Comparison of ENCODE assay signal across 11 mouse cellular contexts in the genomic region with DNA sequence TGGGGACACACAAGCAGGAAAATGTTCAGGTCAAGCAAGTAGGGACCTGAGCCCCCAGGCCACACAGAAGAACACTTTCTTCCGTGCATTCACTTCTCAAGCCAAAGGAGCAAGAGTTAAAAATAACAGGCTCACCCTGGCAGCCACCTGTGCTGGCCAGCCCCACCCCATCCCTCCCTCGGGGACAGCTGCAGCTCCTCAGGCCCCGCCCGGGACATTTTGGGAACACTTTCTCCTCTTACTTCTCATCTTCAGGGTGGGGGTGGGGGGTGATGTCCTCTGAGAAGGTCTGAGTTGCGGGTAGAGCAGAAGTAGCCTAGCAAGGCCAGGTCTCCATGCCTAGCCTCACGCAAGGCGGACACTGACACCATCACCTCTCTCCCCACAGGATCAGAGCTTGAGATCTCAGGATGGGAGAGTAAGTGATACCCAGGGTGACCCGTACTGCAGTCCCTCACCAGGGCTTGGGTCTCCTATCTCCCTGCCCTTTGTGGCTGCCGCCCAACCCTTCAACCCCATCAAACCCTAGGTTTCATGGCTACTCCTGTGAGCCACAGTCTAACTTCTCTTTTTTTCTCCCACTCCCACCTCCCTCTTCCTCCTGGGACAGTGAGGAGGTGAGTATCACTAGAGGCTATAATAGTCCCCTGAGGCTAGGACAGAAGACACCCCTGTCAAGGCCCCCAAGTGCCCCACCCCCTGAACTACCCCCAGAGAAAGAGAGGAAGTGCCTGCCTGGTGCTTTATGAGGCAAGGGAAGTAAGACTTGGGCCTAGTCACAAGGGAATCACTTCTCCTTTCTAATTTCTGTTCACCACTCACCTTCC. TPM values are rescaled to one million over a fixed set of nuclear protein-coding genes. Genes with fewer than 3 reads are reported as not detected.
DNase-seq lines count a peak whose midpoint lies in the region; ATAC-seq and TF ChIP-seq lines count a peak whose summit lies in the region.
"Had no signal": no experiment of that assay in that cellular context is flagged by ENCODE, and none has a peak within 500 bp of the region (broad histone marks: within the 10 kb centered on the region; RNA-seq: fewer than 3 reads in every experiment).

No protein-coding gene starts in this region.

- intact Hi-C loops in heart, postnatal 10 days (cut with DNase I): no loop called here

- dilution Hi-C loops in CH12.LX (cut with MboI; ENCODE audit: extremely low pct_ligation_motif_present, extremely low pct_unique_long_range_greater_than_20kb, low sequenced_read_pairs): no loop called here

- in situ Hi-C loops in CH12.LX (cut with MboI; ENCODE audit: low pct_ligation_motif_present, low pct_unique_long_range_greater_than_20kb, low sequenced_read_pairs): loop anchor here (5.0 kb wide), 2 partner anchors 55 to 235 kb away; a partner anchor contains a TSS

- H3K79me2 ChIP-seq in CH12.LX (replicated peaks; ENCODE audit: control insufficient read depth, extremely low read depth, insufficient read depth, poor library complexity, severe bottlenecking): no peaks in the 10 kb centered on the region
- H3K79me2 ChIP-seq in macrophage (ENCODE audit: inconsistent target): no peaks in the 10 kb centered on the region

- H3K4me3 ChIP-seq in heart, embryonic 16.5 days (ENCODE audit: low read length): no peak overlapping the region
- H3K4me3 ChIP-seq in CH12.LX (replicated peaks in 1 of 3; ENCODE audit: low read depth in 2 of 3, low read length in 2 of 3, poor library complexity in 1 of 3) (peak overlapping the region; percentile 6 to 48 (median 28)), macrophage (ENCODE audit: inconsistent target) (no peak overlapping the region)
- H3K4me3 ChIP-seq in embryonic facial prominence, embryonic 15.5 days (replicated peaks): no peak overlapping the region
- H3K4me3 ChIP-seq in hindbrain, postnatal 0 days (ENCODE audit: low read length): no peak overlapping the region

- 64% methylated on average over 9 of the region's 9 CpGs for WGBS in heart, embryonic 16.5 days
- 58% methylated on average over 9 of the region's 9 CpGs for WGBS in embryonic facial prominence, embryonic 15.5 days
- 45% methylated on average over 9 of the region's 9 CpGs for WGBS in macrophage (ENCODE audit: missing documents)
- WGBS in hindbrain, postnatal 0 days: 81% methylated on average over 9 of the region's 9 CpGs

- peak overlapping the region; percentile 51 for H3K9ac ChIP-seq in heart, embryonic 16.5 days (ENCODE audit: low read length)
- no peak overlapping the region; the same call in 1 of the 2 replicates for H3K9ac ChIP-seq in CH12.LX (ENCODE audit: insufficient read depth, low read depth)
- H3K9ac ChIP-seq in embryonic facial prominence, embryonic 15.5 days: no peak overlapping the region
- no peak overlapping the region for H3K9ac ChIP-seq in hindbrain, postnatal 0 days (replicated peaks; ENCODE audit: low read length)

- TF ChIP-seq CTCF in CH12.LX (conservative IDR thresholded peaks at IDR 0.05 in 1 of 2, IDR thresholded peaks at IDR 0.05 in 1 of 2; ENCODE audit: low read depth in 2 of 2, low read length in 2 of 2): no peak
- TF ChIP-seq CTCF in hindbrain, postnatal 0 days (IDR thresholded peaks at IDR 0.05; ENCODE audit: low read depth): no peak

- no peak for DNase-seq in heart, postnatal 10 days
- peak; percentile 89 for DNase-seq in CH12.LX (ENCODE audit: extremely low read depth)
- no peak for DNase-seq in cerebellum, postnatal 25 days
- no peak for DNase-seq in hindbrain, postnatal 0 days (ENCODE audit: low spot score)
- no peak for DNase-seq in yolk sac, embryonic 10.5 days (ENCODE audit: low spot score)
- DNase-seq: kidney, adult 18-20 months; right cerebral cortex, postnatal 25 days had no signal

- ATAC-seq in heart, embryonic 16.5 days (replicated peaks; ENCODE audit: extremely low read depth, insufficient read depth, low FRiP score): no peak
- ATAC-seq in embryonic facial prominence, embryonic 15.5 days (ENCODE audit: insufficient number of reproducible peaks, low FRiP score, low TSS enrichment, low read depth): no peak
- no peak for ATAC-seq in hindbrain, postnatal 0 days

- TF ChIP-seq RAD21 in CH12.LX (IDR thresholded peaks at IDR 0.05; ENCODE audit: low read depth, low read length): no peak; the same call in 1 of the 2 replicates

- TF ChIP-seq POLR2A in CH12.LX (IDR thresholded peaks at IDR 0.05; ENCODE audit: low read depth, low read length): peak; percentile 15; the same call in 1 of the 2 replicates

- peak; percentile 84 for TF ChIP-seq EP300 in CH12.LX (IDR thresholded peaks at IDR 0.05; ENCODE audit: low read length)

- H3K4me1 ChIP-seq in heart, embryonic 16.5 days (ENCODE audit: control insufficient read depth, insufficient read depth, low read length): peaks cover 21% of the 10 kb centered on the region
- peaks cover 37 to 59% of the 10 kb centered on the region in 2 experiments for H3K4me1 ChIP-seq in CH12.LX (ENCODE audit: control insufficient read depth in 1 of 2, insufficient read depth in 2 of 2)
- peaks cover 38% of the 10 kb centered on the region for H3K4me1 ChIP-seq in embryonic facial prominence, embryonic 15.5 days
- H3K4me1 ChIP-seq in hindbrain, postnatal 0 days (ENCODE audit: insufficient read depth, low read length): no peaks in the 10 kb centered on the region

- H3K9me3 ChIP-seq in heart, embryonic 16.5 days (replicated peaks; ENCODE audit: control insufficient read depth, low read length): no peaks in the 10 kb centered on the region
- no peaks in the 10 kb centered on the region for H3K9me3 ChIP-seq in CH12.LX (replicated peaks; ENCODE audit: low read length)
- H3K9me3 ChIP-seq in embryonic facial prominence, embryonic 15.5 days (replicated peaks): no peaks in the 10 kb centered on the region
- H3K9me3 ChIP-seq in hindbrain, postnatal 0 days (ENCODE audit: low read length): no peaks in the 10 kb centered on the region

- no peaks in the 10 kb centered on the region for H3K27me3 ChIP-seq in heart, embryonic 16.5 days (ENCODE audit: control insufficient read depth, insufficient read depth, low read length)
- H3K27me3 ChIP-seq in CH12.LX (replicated peaks): no peaks in the 10 kb centered on the region
- H3K27me3 ChIP-seq in embryonic facial prominence, embryonic 15.5 days: no peaks in the 10 kb centered on the region
- H3K27me3 ChIP-seq in hindbrain, postnatal 0 days (ENCODE audit: insufficient read depth, low read length): no peaks in the 10 kb centered on the region

- peak overlapping the region; percentile 76 for H3K27ac ChIP-seq in heart, embryonic 16.5 days (ENCODE audit: low read length)
- H3K27ac ChIP-seq in CH12.LX (ENCODE audit: insufficient read depth, low read depth) (peak overlapping the region; percentile 61), macrophage (peak overlapping the region; percentile 99)
- H3K27ac ChIP-seq in embryonic facial prominence, embryonic 15.5 days (replicated peaks): peak overlapping the region; percentile 88
- no peak overlapping the region for H3K27ac ChIP-seq in hindbrain, postnatal 0 days

- H3K4me2 ChIP-seq in heart, embryonic 16.5 days (ENCODE audit: low read depth, low read length): no peak overlapping the region
- H3K4me2 ChIP-seq in CH12.LX (ENCODE audit: insufficient read depth, low read depth, poor library complexity, severe bottlenecking): peak overlapping the region; percentile 32
- no peak overlapping the region for H3K4me2 ChIP-seq in embryonic facial prominence, embryonic 15.5 days (replicated peaks)
- H3K4me2 ChIP-seq in hindbrain, postnatal 0 days (ENCODE audit: low read depth, low read length): no peak overlapping the region

- H3K36me3 ChIP-seq in heart, embryonic 16.5 days (ENCODE audit: control insufficient read depth, insufficient read depth): no peaks in the 10 kb centered on the region
- H3K36me3 ChIP-seq in CH12.LX (replicated peaks in 1 of 2; ENCODE audit: control insufficient read depth in 1 of 2, insufficient read depth in 1 of 2, low read length in 1 of 2): peaks cover 0 to 16% of the 10 kb centered on the region in 2 experiments
- no peaks in the 10 kb centered on the region for H3K36me3 ChIP-seq in embryonic facial prominence, embryonic 15.5 days
- no peaks in the 10 kb centered on the region for H3K36me3 ChIP-seq in macrophage (ENCODE audit: inconsistent target)
- no peaks in the 10 kb centered on the region for H3K36me3 ChIP-seq in hindbrain, postnatal 0 days (ENCODE audit: insufficient read depth, low read length)

RNA-seq across cellular contexts. Expression of a gene that starts 0.7 kb away (rescaled TPM):
- polyA plus RNA-seq in heart, embryonic 16.5 days (2015; fragmentation: Nextera tagmentation; extraction: Ambion mirVana): 14.1 and 27.0 TPM in 2 replicates
- 1 to 10 TPM; 1.9 to 4.3 TPM for total RNA-seq in heart, postnatal 10 days (2021)
- total RNA-seq in CH12.LX (2012; rRNA removed): 35.0 and 50.1 TPM in 2 replicates
- 74.0 and 77.4 TPM in 2 replicates for total RNA-seq in CH12.LX (2014; rRNA removed)
- polyA plus RNA-seq in CH12.LX (2012; ENCODE audit: insufficient read length, low read depth): 88.1 and 154 TPM in 2 replicates
- polyA plus RNA-seq in embryonic facial prominence, embryonic 15.5 days (2015; fragmentation: Nextera tagmentation; extraction: Ambion mirVana): 169 and 228 TPM in 2 replicates
- 10 to 100 TPM in 24 of 26 experiments, 1 to 10 TPM in 2; 3.2 to 37.4 (median 23.0) TPM for total RNA-seq in macrophage (2018; cell fraction: chromatin; rRNA removed)
- 10 to 100 TPM in 15 of 26 experiments, 1 to 10 TPM in 11; 6.3 to 23.8 (median 11.0) TPM for total RNA-seq in macrophage (2018; cell fraction: cytosol; rRNA removed)
- 10 to 100 TPM in 19 of 26 experiments, 1 to 10 TPM in 7; 5.5 to 26.3 (median 13.7) TPM for total RNA-seq in macrophage (2018; cell fraction: nucleus; rRNA removed)
- polyA plus RNA-seq in macrophage (2018): 13.4 to 20.6 TPM (median 18.0 TPM) in 3 replicates
- total RNA-seq in hindbrain, postnatal 0 days (2014; rRNA removed): 1.3 and 8.5 TPM in 2 replicates
- polyA plus RNA-seq in hindbrain, postnatal 0 days (2015; fragmentation: Nextera tagmentation; extraction: Ambion mirVana): 0.63 TPM in 2 replicates

RNA-seq across cellular contexts. Expression of a gene that starts 7.6 kb away (rescaled TPM):
- 0.17 and 0.32 TPM in 2 replicates for polyA plus RNA-seq in heart, embryonic 16.5 days (2015; fragmentation: Nextera tagmentation; extraction: Ambion mirVana)
- total RNA-seq in heart, postnatal 10 days (2021): not detected
- total RNA-seq in CH12.LX (2012; rRNA removed): not detected in 2 replicates
- not detected in 2 replicates for total RNA-seq in CH12.LX (2014; rRNA removed)
- not detected in 2 replicates for polyA plus RNA-seq in CH12.LX (2012; ENCODE audit: insufficient read length, low read depth)
- polyA plus RNA-seq in embryonic facial prominence, embryonic 15.5 days (2015; fragmentation: Nextera tagmentation; extraction: Ambion mirVana): 3.9 and 4.5 TPM in 2 replicates
- total RNA-seq in macrophage (2018; cell fraction: chromatin; rRNA removed): 100 to 1,000 TPM in 25 of 26 experiments, 10 to 100 TPM in 1; 60.8 to 211 (median 144) TPM
- 1 to 10 TPM in 19 of 26 experiments, under 1 TPM in 7; 0.41 to 8.6 (median 1.5) TPM for total RNA-seq in macrophage (2018; cell fraction: cytosol; rRNA removed)
- total RNA-seq in macrophage (2018; cell fraction: nucleus; rRNA removed): 100 to 1,000 TPM in 6 of 26 experiments, 10 to 100 TPM in 20; 48.3 to 120 (median 78.4) TPM
- 3.2 to 10.3 TPM (median 4.8 TPM) in 3 replicates for polyA plus RNA-seq in macrophage (2018)
- not detected in 2 replicates for total RNA-seq in hindbrain, postnatal 0 days (2014; rRNA removed)
- polyA plus RNA-seq in hindbrain, postnatal 0 days (2015; fragmentation: Nextera tagmentation; extraction: Ambion mirVana): 0.15 TPM in 1 of 2 replicates, not detected in the other
- total RNA-seq: left cerebral cortex, postnatal 10 days had no signal

RNA-seq across cellular contexts. Expression of a gene that starts 18.3 kb away (rescaled TPM):
- polyA plus RNA-seq in heart, embryonic 16.5 days (2015; fragmentation: Nextera tagmentation; extraction: Ambion mirVana): 73.5 and 83.5 TPM in 2 replicates
- total RNA-seq in heart, postnatal 10 days (2021): 100 to 1,000 TPM; 111 to 116 TPM
- total RNA-seq in CH12.LX (2012; rRNA removed): 314 and 364 TPM in 2 replicates
- 367 and 377 TPM in 2 replicates for total RNA-seq in CH12.LX (2014; rRNA removed)
- polyA plus RNA-seq in CH12.LX (2012; ENCODE audit: insufficient read length, low read depth): 715 and 732 TPM in 2 replicates
- 49.3 and 58.9 TPM in 2 replicates for polyA plus RNA-seq in embryonic facial prominence, embryonic 15.5 days (2015; fragmentation: Nextera tagmentation; extraction: Ambion mirVana)
- total RNA-seq in macrophage (2018; cell fraction: chromatin; rRNA removed): 10 to 100 TPM in 24 of 26 experiments, 1 to 10 TPM in 2; 7.9 to 51.4 (median 34.9) TPM
- 100 to 1,000 TPM in 12 of 26 experiments, 10 to 100 TPM in 14; 29.4 to 203 (median 91.2) TPM for total RNA-seq in macrophage (2018; cell fraction: cytosol; rRNA removed)
- total RNA-seq in macrophage (2018; cell fraction: nucleus; rRNA removed): 100 to 1,000 TPM in 2 of 26 experiments, 10 to 100 TPM in 24; 17.9 to 115 (median 43.2) TPM
- 30.8 to 130 TPM (median 114 TPM) in 3 replicates for polyA plus RNA-seq in macrophage (2018)
- total RNA-seq in hindbrain, postnatal 0 days (2014; rRNA removed): 4.6 and 16.6 TPM in 2 replicates
- polyA plus RNA-seq in hindbrain, postnatal 0 days (2015; fragmentation: Nextera tagmentation; extraction: Ambion mirVana): 6.6 and 7.2 TPM in 2 replicates

RNA-seq across cellular contexts. Expression of a gene that starts 54.5 kb away (rescaled TPM):
- polyA plus RNA-seq in heart, embryonic 16.5 days (2015; fragmentation: Nextera tagmentation; extraction: Ambion mirVana): 470 and 482 TPM in 2 replicates
- 100 to 1,000 TPM; 501 to 525 TPM for total RNA-seq in heart, postnatal 10 days (2021)
- 100 and 107 TPM in 2 replicates for total RNA-seq in CH12.LX (2012; rRNA removed)
- 54.2 and 61.2 TPM in 2 replicates for total RNA-seq in CH12.LX (2014; rRNA removed)
- polyA plus RNA-seq in CH12.LX (2012; ENCODE audit: insufficient read length, low read depth): 97.6 and 104 TPM in 2 replicates
- 374 and 387 TPM in 2 replicates for polyA plus RNA-seq in embryonic facial prominence, embryonic 15.5 days (2015; fragmentation: Nextera tagmentation; extraction: Ambion mirVana)
- total RNA-seq in macrophage (2018; cell fraction: chromatin; rRNA removed): 1,000 to 10,000 TPM in 10 of 26 experiments, 100 to 1,000 TPM in 16; 173 to 1,536 (median 811) TPM
- total RNA-seq in macrophage (2018; cell fraction: cytosol; rRNA removed): over 10,000 TPM in 18 of 26 experiments, 1,000 to 10,000 TPM in 8; 7,525 to 19,600 (median 11,156) TPM
- total RNA-seq in macrophage (2018; cell fraction: nucleus; rRNA removed): over 10,000 TPM in 1 of 26 experiments, 1,000 to 10,000 TPM in 25; 1,185 to 10,670 (median 7,045) TPM
- polyA plus RNA-seq in macrophage (2018): 15,815 to 17,787 TPM (median 16,857 TPM) in 3 replicates
- total RNA-seq in hindbrain, postnatal 0 days (2014; rRNA removed): 638 and 755 TPM in 2 replicates
- polyA plus RNA-seq in hindbrain, postnatal 0 days (2015; fragmentation: Nextera tagmentation; extraction: Ambion mirVana): 400 and 402 TPM in 2 replicates

RNA-seq across cellular contexts. Expression of a gene that starts 56.3 kb away (rescaled TPM):
- 5.3 and 17.1 TPM in 2 replicates for polyA plus RNA-seq in heart, embryonic 16.5 days (2015; fragmentation: Nextera tagmentation; extraction: Ambion mirVana)
- 1 to 10 TPM in 1 of 2 experiments, under 1 TPM in 1; 0.67 to 1.8 TPM for total RNA-seq in heart, postnatal 10 days (2021)
- 1.5 and 3.1 TPM in 2 replicates for total RNA-seq in CH12.LX (2012; rRNA removed)
- 3.3 and 4.1 TPM in 2 replicates for total RNA-seq in CH12.LX (2014; rRNA removed)
- polyA plus RNA-seq in CH12.LX (2012; ENCODE audit: insufficient read length, low read depth): 13.3 and 16.9 TPM in 2 replicates
- 167 and 228 TPM in 2 replicates for polyA plus RNA-seq in embryonic facial prominence, embryonic 15.5 days (2015; fragmentation: Nextera tagmentation; extraction: Ambion mirVana)
- 10 to 100 TPM in 4 of 26 experiments, 1 to 10 TPM in 20, under 1 TPM in 1, not detected in 1; 0.88 to 12.2 (median 3.9) TPM for total RNA-seq in macrophage (2018; cell fraction: chromatin; rRNA removed)
- under 1 TPM in 12 of 26 experiments, not detected in 14; 0.15 to 0.80 (median 0.35) TPM for total RNA-seq in macrophage (2018; cell fraction: cytosol; rRNA removed)
- 1 to 10 TPM in 21 of 26 experiments, not detected in 5; 1.1 to 9.3 (median 2.8) TPM for total RNA-seq in macrophage (2018; cell fraction: nucleus; rRNA removed)
- 0.75 TPM in 1 of 3 replicates, not detected in the others for polyA plus RNA-seq in macrophage (2018)
- 1.3 and 4.7 TPM in 2 replicates for total RNA-seq in hindbrain, postnatal 0 days (2014; rRNA removed)
- polyA plus RNA-seq in hindbrain, postnatal 0 days (2015; fragmentation: Nextera tagmentation; extraction: Ambion mirVana): 3.1 and 3.9 TPM in 2 replicates
- total RNA-seq: left cerebral cortex, postnatal 10 days had no signal

Comparison
In these comparisons a context has a peak if more than half of its experiments do, and no peak if none do; other contexts are left out.
1. H3K4me3 ChIP-seq: peak in CH12.LX (3 of 3); none in heart, embryonic 16.5 days (single experiment), embryonic facial prominence, embryonic 15.5 days (single experiment), macrophage (single experiment) and hindbrain, postnatal 0 days (single experiment).